Mouse (Mus musculus) inflammation-experienced regulatory T-cells, adult 16 weeks (primary cell): ENCODE results near the gene Dnajc25. TPM values are rescaled to one million over a fixed set of nuclear protein-coding genes. Genes with fewer than 3 reads are reported as not detected.

Experiments used
- polyA plus RNA-seq: library from polyadenylated mRNA; unstranded; fragments of 100-300 nt; shearing (Covaris generic); gene quantifications from one replicate; pipeline ENCODE4 v1.2.1, GENCODE M21; 2017

Gene Dnajc25
- polyA plus RNA-seq: 0.63 TPM

DNA sequence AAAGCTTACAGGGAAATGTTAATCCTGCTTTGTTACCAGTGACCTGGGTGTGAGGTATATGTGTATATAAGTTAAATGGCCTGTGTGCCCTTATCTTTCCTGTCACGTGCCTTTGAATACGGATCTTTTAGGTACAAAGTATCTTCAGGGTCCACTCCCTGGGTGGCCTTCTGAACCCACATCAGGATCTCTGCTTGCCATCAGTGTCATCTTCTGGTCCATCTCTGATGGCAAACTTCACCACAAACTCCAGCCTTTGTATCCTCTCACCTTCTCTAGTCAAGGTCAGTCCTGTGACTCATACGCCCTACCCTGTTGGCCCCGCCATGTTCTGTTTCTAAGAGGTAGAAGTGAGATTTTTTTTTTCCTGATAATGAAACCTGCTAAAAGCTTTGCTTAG lies at the start of gene Dnajc25:
Dnajc25 (plus strand) TSS at position 301 of the 400 bp plus-strand sequence.

DNA sequence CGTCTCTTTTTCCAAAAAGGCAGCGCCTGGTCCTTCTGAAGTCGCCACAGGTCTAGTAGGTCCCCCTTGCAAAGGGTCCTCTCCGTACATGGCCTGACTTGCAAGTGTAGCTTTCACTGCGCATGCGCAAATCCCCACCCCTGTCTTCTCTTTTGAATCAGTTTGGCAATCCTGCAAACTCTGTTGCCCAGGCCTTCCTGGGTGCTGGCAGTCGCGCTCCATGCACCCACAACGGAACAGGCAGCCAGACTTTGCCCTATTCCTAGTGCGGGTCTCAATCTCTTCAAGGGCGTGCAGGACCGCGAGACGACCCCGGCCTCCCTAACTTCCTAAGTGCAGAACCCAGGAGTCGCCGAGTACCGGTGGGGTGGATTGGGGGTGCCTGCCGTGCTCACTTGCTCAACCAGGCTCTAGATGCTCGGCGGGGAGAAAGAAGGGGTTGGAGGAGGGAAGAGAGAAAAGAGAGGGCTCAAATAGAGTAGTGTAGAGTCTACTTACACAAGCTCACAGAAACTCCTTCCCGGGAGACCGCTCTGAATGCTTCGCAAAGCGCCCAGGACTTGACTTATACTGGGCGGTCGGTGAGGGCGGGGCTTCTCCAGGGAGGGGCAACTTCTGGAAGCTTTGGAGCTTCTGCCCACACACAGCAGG lies 8.2 kb upstream of the Dnajc25 start, which contains the start of gene Ptgr1:
Ptgr1 (minus strand) TSS at position 580 of the 651 bp plus-strand sequence.

DNA sequence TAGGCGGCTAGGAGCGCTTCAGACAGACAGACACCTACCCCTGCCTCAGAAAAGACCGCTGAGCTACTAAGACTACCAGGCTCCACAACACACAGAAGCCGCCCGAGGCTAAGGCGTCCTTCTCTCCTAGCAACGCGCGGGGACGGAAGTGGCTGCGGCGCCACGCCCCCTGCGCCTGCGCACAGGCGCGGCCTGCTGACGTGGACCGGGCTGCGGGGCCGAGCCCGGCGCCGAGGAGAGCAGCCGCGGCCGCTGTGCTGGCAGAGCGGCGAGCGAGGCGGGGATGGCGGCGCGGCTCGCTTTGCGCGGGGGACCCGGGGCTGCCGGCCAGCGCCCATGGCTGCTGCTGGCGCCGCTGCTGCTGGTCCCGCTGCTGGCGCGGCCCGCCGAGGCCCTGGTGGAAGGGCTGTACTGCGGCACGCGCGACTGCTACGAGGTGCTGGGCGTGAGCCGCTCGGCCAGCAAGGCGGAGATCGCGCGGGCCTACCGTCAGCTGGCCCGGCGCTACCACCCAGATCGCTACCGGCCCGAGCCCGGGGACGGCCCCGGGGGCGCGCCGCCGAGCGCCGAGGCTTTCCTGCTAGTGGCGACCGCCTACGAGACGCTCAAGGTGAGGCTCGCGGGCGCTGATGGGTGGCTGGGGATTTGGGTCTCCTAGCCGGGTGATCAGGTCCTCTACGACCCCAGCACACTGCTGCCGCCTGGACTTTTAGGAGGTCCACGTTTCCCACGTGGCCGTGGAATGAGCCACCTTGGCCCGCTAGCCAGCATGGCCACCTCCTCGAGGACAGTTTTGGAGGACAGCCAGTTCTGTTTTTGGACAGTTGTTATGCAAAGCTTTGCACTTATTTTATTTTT lies 8.3 kb downstream of the Dnajc25 start, which contains the start of gene Gm20503:
Gm20503 (plus strand) TSS at position 263 of the 858 bp plus-strand sequence.

DNA sequence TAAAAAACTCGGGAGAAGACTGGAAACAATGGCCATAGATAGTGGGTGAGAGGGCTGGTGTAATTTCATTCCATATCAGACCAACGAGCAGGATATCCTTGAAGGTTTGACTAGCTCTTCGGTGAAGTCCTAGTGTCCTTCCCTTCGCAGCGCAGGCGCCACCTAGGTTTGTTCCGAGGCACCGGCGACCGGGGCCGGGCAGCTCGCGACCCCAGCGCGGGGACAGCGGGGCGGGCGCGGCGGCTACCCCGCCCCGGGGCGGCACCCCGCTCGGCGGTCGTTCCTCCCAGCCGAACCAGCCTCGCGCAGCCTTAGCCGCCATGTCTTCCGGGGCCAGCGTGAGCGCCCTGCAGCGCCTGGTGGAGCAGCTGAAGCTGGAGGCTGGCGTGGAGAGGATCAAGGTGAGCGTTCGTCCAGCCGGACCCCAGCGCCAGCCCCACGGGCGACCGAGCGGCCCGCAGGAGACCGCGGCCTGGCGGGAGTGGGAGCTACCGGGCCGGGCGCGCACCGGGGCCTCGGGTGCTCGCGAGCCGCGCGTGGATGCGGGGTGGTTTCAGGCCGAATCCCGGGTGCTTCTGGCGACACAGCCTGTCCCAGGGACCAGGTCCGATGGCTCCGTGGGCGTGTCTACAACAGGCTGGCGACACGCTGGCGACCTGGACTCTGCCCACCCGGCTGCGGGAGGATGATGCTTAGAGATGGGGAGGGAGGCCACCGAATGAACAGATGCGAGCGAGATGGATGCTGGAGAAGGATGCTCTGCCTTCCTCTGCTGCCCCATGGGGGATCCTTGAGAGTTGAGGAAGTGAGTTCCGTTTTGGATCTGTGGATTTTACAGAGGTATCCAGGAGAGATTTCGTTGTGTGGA lies 40.3 kb downstream of the Dnajc25 start, which contains the start of gene Gng10:
Gng10 (plus strand) TSS at position 171 of the 868 bp plus-strand sequence.

Other genes starting within 250 kb of the Dnajc25 start
- not detected for gene Olfr267, start 207.3 kb upstream of the Dnajc25 start, polyA plus RNA-seq
- gene Ecpas, start 82.3 kb upstream of the Dnajc25 start, polyA plus RNA-seq: 48.0 TPM
- gene Zkscan16, start 51.4 kb upstream of the Dnajc25 start, polyA plus RNA-seq: not detected
- 0.46 TPM for gene Ptgr1, start 7.9 kb upstream of the Dnajc25 start, polyA plus RNA-seq
- gene Gm20503, start 8.1 kb downstream of the Dnajc25 start, polyA plus RNA-seq: not detected
- gene Gng10, start 40.0 kb downstream of the Dnajc25 start, polyA plus RNA-seq: 134 TPM
- not detected for gene AI481877, start 143.9 kb downstream of the Dnajc25 start, polyA plus RNA-seq
- 14.9 TPM for gene Ugcg, start 194.2 kb downstream of the Dnajc25 start, polyA plus RNA-seq